ENCODE assay signal across 25 mouse cellular contexts in the genomic region with DNA sequence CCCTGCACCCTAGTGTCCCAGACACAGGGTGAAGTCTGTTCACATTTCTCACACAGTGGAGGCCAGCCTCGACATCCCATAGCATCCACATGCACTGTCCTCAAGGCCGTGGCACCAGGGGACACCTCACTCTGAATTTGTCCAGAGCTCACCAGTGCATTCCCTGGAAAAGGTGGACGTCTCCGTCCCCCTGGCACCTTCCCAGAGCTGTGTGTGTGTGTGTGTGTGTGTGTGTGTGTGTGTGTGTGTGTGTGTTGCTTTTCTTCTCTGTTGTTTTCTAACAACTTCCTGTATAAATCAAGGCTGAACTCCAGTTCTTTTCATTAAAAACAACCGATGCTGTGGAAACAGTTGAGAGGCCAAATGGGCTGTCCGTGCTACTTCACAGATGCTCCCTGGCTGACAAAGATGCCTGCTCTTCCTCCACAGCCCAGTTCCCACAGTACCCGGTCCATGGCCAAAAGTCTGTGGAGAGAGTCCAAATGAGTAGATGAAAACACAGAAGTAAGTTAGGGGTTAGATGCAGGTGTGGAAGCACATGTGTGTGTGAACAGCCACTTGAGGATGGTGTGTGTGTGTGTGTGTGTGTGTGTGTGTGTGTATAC. TPM values are rescaled to one million over a fixed set of nuclear protein-coding genes. Genes with fewer than 3 reads are reported as not detected.
DNase-seq lines count a peak whose midpoint lies in the region; ATAC-seq and TF ChIP-seq lines count a peak whose summit lies in the region.
"Had no signal": no experiment of that assay in that cellular context is flagged by ENCODE, and none has a peak within 500 bp of the region (broad histone marks: within the 10 kb centered on the region; RNA-seq: fewer than 3 reads in every experiment).

No protein-coding gene starts in this region.

- H3K36me3 ChIP-seq in forebrain, embryonic 10.5 days (replicated peaks) = no peaks in the 10 kb centered on the region
- no peaks in the 10 kb centered on the region for H3K36me3 ChIP-seq in forebrain, embryonic 15.5 days
- no peaks in the 10 kb centered on the region for H3K36me3 ChIP-seq in midbrain, embryonic 14.5 days (ENCODE audit: control insufficient read depth, insufficient read depth, low read length)
- H3K36me3 ChIP-seq in midbrain, embryonic 15.5 days (replicated peaks) = no peaks in the 10 kb centered on the region
- H3K36me3 ChIP-seq in heart, embryonic 12.5 days = no peaks in the 10 kb centered on the region
- H3K36me3 ChIP-seq: heart, embryonic 10.5 days; neural tube, embryonic 12.5 days had no signal

- no peak for TF ChIP-seq CTCF in olfactory bulb, adult 2 months (IDR thresholded peaks at IDR 0.05; ENCODE audit: insufficient read depth, low read depth, low read length)

- H3K4me3 ChIP-seq in forebrain, embryonic 10.5 days = no peak overlapping the region
- no peak overlapping the region for H3K4me3 ChIP-seq in forebrain, embryonic 15.5 days
- no peak overlapping the region for H3K4me3 ChIP-seq in midbrain, embryonic 14.5 days (replicated peaks; ENCODE audit: low read depth, low read length)
- H3K4me3 ChIP-seq in midbrain, embryonic 15.5 days = no peak overlapping the region
- no peak overlapping the region for H3K4me3 ChIP-seq in olfactory bulb, adult 2 months (ENCODE audit: insufficient read depth, low read depth, low read length)
- no peak overlapping the region for H3K4me3 ChIP-seq in heart, embryonic 12.5 days
- H3K4me3 ChIP-seq: gastrocnemius, adult 2 months; heart, embryonic 10.5 days; neural tube, embryonic 12.5 days had no signal

- peaks cover 4% of the 10 kb centered on the region; the same call in 1 of the 2 replicates for H3K27me3 ChIP-seq in forebrain, embryonic 10.5 days (ENCODE audit: poor library complexity, severe bottlenecking)
- no peaks in the 10 kb centered on the region for H3K27me3 ChIP-seq in forebrain, embryonic 15.5 days
- H3K27me3 ChIP-seq in midbrain, embryonic 14.5 days (ENCODE audit: control insufficient read depth, insufficient read depth, low read length) = no peaks in the 10 kb centered on the region
- no peaks in the 10 kb centered on the region for H3K27me3 ChIP-seq in midbrain, embryonic 15.5 days (replicated peaks)
- peaks cover 13% of the 10 kb centered on the region for H3K27me3 ChIP-seq in heart, embryonic 12.5 days (replicated peaks)

- H3K4me2 ChIP-seq in forebrain, embryonic 15.5 days (replicated peaks) = no peak overlapping the region
- H3K4me2 ChIP-seq in midbrain, embryonic 14.5 days (ENCODE audit: low read length) = no peak overlapping the region
- no peak overlapping the region for H3K4me2 ChIP-seq in midbrain, embryonic 15.5 days
- no peak overlapping the region for H3K4me2 ChIP-seq in heart, embryonic 12.5 days
- H3K4me2 ChIP-seq: neural tube, embryonic 12.5 days had no signal

- no peak for ATAC-seq in forebrain, embryonic 15.5 days (replicated peaks)
- ATAC-seq in midbrain, embryonic 14.5 days (ENCODE audit: low FRiP score, low TSS enrichment) = no peak
- no peak for ATAC-seq in midbrain, embryonic 15.5 days (replicated peaks)
- ATAC-seq in heart, embryonic 12.5 days (ENCODE audit: insufficient number of reproducible peaks, low FRiP score) = no peak
- ATAC-seq: CD4-positive, CD25-positive, alpha-beta regulatory T cell, adult 4 months had no signal

- no peak for DNase-seq in forebrain, embryonic 10.5 days (ENCODE audit: extremely low spot score, low spot score)
- DNase-seq in kidney, postnatal 14 days = peak; percentile 18
- DNase-seq in kidney, postnatal 4 days = no peak
- DNase-seq in midbrain, embryonic 14.5 days = no peak
- DNase-seq: adrenal gland, postnatal 25 days; cerebellum, adult 18-20 months; gastrocnemius, adult 2 months; heart, postnatal 10 days; kidney, adult 9 months; right cerebral cortex, postnatal 14 days; spleen, adult 18-20 months; thymus, postnatal 36 days had no signal

- H3K9me3 ChIP-seq in forebrain, embryonic 10.5 days = peaks cover 4% of the 10 kb centered on the region; the same call in 1 of the 2 replicates
- no peaks in the 10 kb centered on the region for H3K9me3 ChIP-seq in forebrain, embryonic 15.5 days
- H3K9me3 ChIP-seq in midbrain, embryonic 14.5 days (ENCODE audit: control insufficient read depth, low read length) = no peaks in the 10 kb centered on the region
- no peaks in the 10 kb centered on the region for H3K9me3 ChIP-seq in midbrain, embryonic 15.5 days
- peaks cover 7% of the 10 kb centered on the region; the same call in 1 of the 2 replicates for H3K9me3 ChIP-seq in heart, embryonic 12.5 days (replicated peaks)
- H3K9me3 ChIP-seq: neural tube, embryonic 12.5 days had no signal

- peaks cover 11% of the 10 kb centered on the region for H3K4me1 ChIP-seq in forebrain, embryonic 10.5 days
- peaks cover 15% of the 10 kb centered on the region for H3K4me1 ChIP-seq in forebrain, embryonic 15.5 days
- peaks cover 5% of the 10 kb centered on the region; the same call in 1 of the 2 replicates for H3K4me1 ChIP-seq in midbrain, embryonic 14.5 days (ENCODE audit: control insufficient read depth, insufficient read depth, low read length)
- peaks cover 8% of the 10 kb centered on the region; the same call in 1 of the 2 replicates for H3K4me1 ChIP-seq in midbrain, embryonic 15.5 days
- peaks cover 24% of the 10 kb centered on the region for H3K4me1 ChIP-seq in olfactory bulb, adult 2 months (ENCODE audit: control insufficient read depth, insufficient read depth, low read length)
- no peaks in the 10 kb centered on the region for H3K4me1 ChIP-seq in heart, embryonic 12.5 days (replicated peaks)

- WGBS in forebrain, embryonic 10.5 days = 78% methylated on average over 7 of the region's 7 CpGs
- WGBS in forebrain, embryonic 15.5 days = 50% methylated on average over 7 of the region's 7 CpGs
- 67% methylated on average over 7 of the region's 7 CpGs for whole genome bisulfite sequencing in midbrain, embryonic 14.5 days
- 65% methylated on average over 7 of the region's 7 CpGs for WGBS in midbrain, embryonic 15.5 days
- WGBS in olfactory bulb, adult 2 months = 28% methylated on average over 7 of the region's 7 CpGs
- WGBS in heart, embryonic 12.5 days = 66% methylated on average over 7 of the region's 7 CpGs

- 0 out of 2 replicates have a peak overlapping the region, but pooled peaks have one; percentile 35 for H3K27ac ChIP-seq in forebrain, embryonic 10.5 days
- no peak overlapping the region for H3K27ac ChIP-seq in forebrain, embryonic 15.5 days (replicated peaks)
- H3K27ac ChIP-seq in midbrain, embryonic 14.5 days (replicated peaks; ENCODE audit: low read depth, low read length) = 0 out of 2 replicates have a peak overlapping the region, but pooled peaks have one; percentile 32
- no peak overlapping the region for H3K27ac ChIP-seq in midbrain, embryonic 15.5 days
- H3K27ac ChIP-seq in olfactory bulb, adult 2 months (ENCODE audit: insufficient read depth, low read depth, low read length) = peak overlapping the region; percentile 22
- no peak overlapping the region for H3K27ac ChIP-seq in heart, embryonic 12.5 days (ENCODE audit: poor library complexity, severe bottlenecking)
- H3K27ac ChIP-seq: gastrocnemius, adult 2 months; heart, embryonic 10.5 days; liver, embryonic 14.5 days; macrophage; neural tube, embryonic 12.5 days had no signal

- no peak overlapping the region for H3K9ac ChIP-seq in forebrain, embryonic 15.5 days (replicated peaks)
- H3K9ac ChIP-seq in midbrain, embryonic 14.5 days (replicated peaks; ENCODE audit: low read length) = no peak overlapping the region
- H3K9ac ChIP-seq in midbrain, embryonic 15.5 days = no peak overlapping the region
- H3K9ac ChIP-seq in heart, embryonic 12.5 days = no peak overlapping the region
- H3K9ac ChIP-seq: liver, embryonic 14.5 days; neural tube, embryonic 12.5 days had no signal

- no peak for TF ChIP-seq POLR2A in olfactory bulb, adult 2 months (IDR thresholded peaks at IDR 0.05; ENCODE audit: insufficient read depth, low read depth, low read length)

RNA-seq across cellular contexts. Expression of gene Crybb2, which starts 19.2 kb away (rescaled TPM):
- not detected in 2 replicates for polyA plus RNA-seq in forebrain, embryonic 10.5 days (2016; fragmentation: Nextera tagmentation; extraction: Ambion mirVana)
- not detected in 2 replicates for polyA plus RNA-seq in forebrain, embryonic 15.5 days (2015; fragmentation: Nextera tagmentation; extraction: Ambion mirVana)
- not detected in 2 replicates for polyA plus RNA-seq in midbrain, embryonic 14.5 days (2014; fragmentation: Nextera tagmentation; extraction: Ambion mirVana)
- polyA plus RNA-seq in midbrain, embryonic 15.5 days (2015; fragmentation: Nextera tagmentation; extraction: Ambion mirVana) = not detected in 2 replicates
- polyA plus RNA-seq in olfactory bulb, adult 2 months (2012; ENCODE audit: insufficient read depth, insufficient read length, low replicate concordance, missing spikeins) = not detected in 2 replicates
- polyA plus RNA-seq in heart, embryonic 12.5 days (2016; fragmentation: Nextera tagmentation; extraction: Ambion mirVana) = not detected in 2 replicates
- polyA plus RNA-seq: CD4-positive, CD25-positive, alpha-beta regulatory T cell, adult 4 months; forebrain, embryonic 11.5 days; gonadal fat pad, adult 2 months; heart, embryonic 10.5 days; limb, embryonic 14.5 days; liver, embryonic 14.5 days; macrophage; neural tube, embryonic 12.5 days; stomach, embryonic 14.5 days had no signal

RNA-seq across cellular contexts. Expression of gene Crybb3, which starts 30.7 kb away (rescaled TPM):
- polyA plus RNA-seq in forebrain, embryonic 10.5 days (2016; fragmentation: Nextera tagmentation; extraction: Ambion mirVana) = 1.0 TPM in 2 replicates
- polyA plus RNA-seq in forebrain, embryonic 15.5 days (2015; fragmentation: Nextera tagmentation; extraction: Ambion mirVana) = 0.73 and 0.80 TPM in 2 replicates
- polyA plus RNA-seq in midbrain, embryonic 14.5 days (2014; fragmentation: Nextera tagmentation; extraction: Ambion mirVana) = 0.70 and 0.77 TPM in 2 replicates
- 1.1 and 1.6 TPM in 2 replicates for polyA plus RNA-seq in midbrain, embryonic 15.5 days (2015; fragmentation: Nextera tagmentation; extraction: Ambion mirVana)
- not detected in 2 replicates for polyA plus RNA-seq in olfactory bulb, adult 2 months (2012; ENCODE audit: insufficient read depth, insufficient read length, low replicate concordance, missing spikeins)
- 1.4 and 1.5 TPM in 2 replicates for polyA plus RNA-seq in heart, embryonic 12.5 days (2016; fragmentation: Nextera tagmentation; extraction: Ambion mirVana)
- polyA plus RNA-seq: CD4-positive, CD25-positive, alpha-beta regulatory T cell, adult 4 months; macrophage had no signal

RNA-seq across cellular contexts. Expression of gene Grk3, which starts 35.1 kb away (rescaled TPM):
- polyA plus RNA-seq in forebrain, embryonic 10.5 days (2016; fragmentation: Nextera tagmentation; extraction: Ambion mirVana) = 5.2 and 5.3 TPM in 2 replicates
- 15.4 and 16.5 TPM in 2 replicates for polyA plus RNA-seq in forebrain, embryonic 15.5 days (2015; fragmentation: Nextera tagmentation; extraction: Ambion mirVana)
- polyA plus RNA-seq in midbrain, embryonic 14.5 days (2014; fragmentation: Nextera tagmentation; extraction: Ambion mirVana) = 16.3 and 18.7 TPM in 2 replicates
- 27.2 and 31.8 TPM in 2 replicates for polyA plus RNA-seq in midbrain, embryonic 15.5 days (2015; fragmentation: Nextera tagmentation; extraction: Ambion mirVana)
- polyA plus RNA-seq in olfactory bulb, adult 2 months (2012; ENCODE audit: insufficient read depth, insufficient read length, low replicate concordance, missing spikeins) = not detected in 2 replicates
- 14.1 and 16.1 TPM in 2 replicates for polyA plus RNA-seq in heart, embryonic 12.5 days (2016; fragmentation: Nextera tagmentation; extraction: Ambion mirVana)

Comparison
In these comparisons a context has a peak if more than half of its experiments do, and no peak if none do; other contexts are left out.
1. H3K27ac ChIP-seq: peak in forebrain, embryonic 10.5 days (single experiment), midbrain, embryonic 14.5 days (single experiment) and olfactory bulb, adult 2 months (single experiment); none in forebrain, embryonic 15.5 days (single experiment), midbrain, embryonic 15.5 days (single experiment) and heart, embryonic 12.5 days (single experiment).